Mouse (Mus musculus) left cerebral cortex, adult 11 months (tissue): Measurements from ENCODE around the gene Klhl9.
"Not testable (repeated sequence)": the region's sequence is repeated elsewhere in the genome, so short reads cannot be mapped to it uniquely, and the experiment has no call there.

Source experiments
- DNase-seq: peaks from one replicate; pipeline ENCODE4 v3.0.0; 2022; ENCODE audit warnings: low spot score

Klhl9 gene

DNA sequence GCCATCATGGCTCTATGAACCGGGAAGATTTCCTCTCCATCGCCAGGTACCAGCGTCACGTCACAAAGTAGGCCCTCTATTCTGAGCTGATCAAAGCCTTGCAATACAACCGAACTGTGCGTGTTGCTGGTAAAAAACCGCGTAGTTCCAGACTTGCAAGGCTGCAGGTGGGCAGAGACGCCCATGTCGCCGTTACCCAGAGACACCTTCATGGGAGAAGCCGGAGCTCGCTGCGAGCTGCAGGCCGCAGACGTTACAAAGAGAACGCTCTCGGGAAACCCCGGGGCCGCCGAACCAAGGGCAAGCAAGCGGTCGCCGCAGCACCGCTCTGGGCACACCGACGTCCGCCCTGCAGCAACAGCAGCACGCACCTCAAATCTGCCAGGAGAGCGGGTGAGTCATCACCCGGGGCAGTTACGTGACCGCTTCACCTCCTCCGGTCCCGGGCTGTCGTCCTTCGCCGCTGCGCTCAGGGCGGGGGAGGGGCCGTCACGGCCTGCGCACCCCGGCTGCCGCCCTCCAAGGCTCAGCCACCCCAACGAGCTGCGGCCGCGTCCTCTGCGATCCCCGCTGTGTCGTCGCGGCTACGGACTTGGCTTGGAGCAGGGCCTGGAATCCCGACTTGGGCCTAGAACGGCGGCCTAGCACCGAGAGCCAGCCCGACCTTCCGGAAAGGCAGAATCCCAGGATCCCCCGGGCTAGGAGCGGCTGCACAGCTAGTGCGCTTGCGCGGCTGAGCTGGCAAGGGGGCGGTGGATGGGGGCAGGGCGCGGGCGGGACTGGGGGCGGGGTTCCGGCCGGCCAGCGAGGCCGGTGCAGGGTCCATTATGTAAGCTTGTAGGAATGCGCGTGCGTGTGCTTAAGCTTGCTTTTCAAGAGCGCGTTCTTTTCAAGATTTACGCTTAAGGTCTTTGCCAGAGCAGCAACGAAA, at the start of gene Klhl9, which contains the start of gene Gm26566:
Gene Klhl9, minus strand, starts transcription at position 675 of the 931 bp plus-strand sequence.
Gene Gm26566, plus strand, starts transcription at position 15 of the 931 bp plus-strand sequence.
- peak; percentile 76 for DNase-seq

- not testable (repeated sequence) for DNase-seq
Observed at GRCm38 (mm10) chr4:88763384-88764018, 41.2 kb upstream of the Klhl9 start.

GRCm38 (mm10) chr4:88762341-88762740, 40.1 kb upstream of the Klhl9 start:
- DNase-seq: not testable (repeated sequence)

GRCm38 (mm10) chr4:88761776-88762175, 39.5 kb upstream of the Klhl9 start:
- peak; percentile 67 for DNase-seq

GRCm38 (mm10) chr4:88760431-88760830, 38.2 kb upstream of the Klhl9 start:
- not testable (repeated sequence) for DNase-seq

GRCm38 (mm10) chr4:88759610-88760268, 37.5 kb upstream of the Klhl9 start, which contains the start of gene Gm13283:
TSS of gene Gm13283 (plus strand) at chr4:88760119.
- DNase-seq: not testable (repeated sequence)

DNA sequence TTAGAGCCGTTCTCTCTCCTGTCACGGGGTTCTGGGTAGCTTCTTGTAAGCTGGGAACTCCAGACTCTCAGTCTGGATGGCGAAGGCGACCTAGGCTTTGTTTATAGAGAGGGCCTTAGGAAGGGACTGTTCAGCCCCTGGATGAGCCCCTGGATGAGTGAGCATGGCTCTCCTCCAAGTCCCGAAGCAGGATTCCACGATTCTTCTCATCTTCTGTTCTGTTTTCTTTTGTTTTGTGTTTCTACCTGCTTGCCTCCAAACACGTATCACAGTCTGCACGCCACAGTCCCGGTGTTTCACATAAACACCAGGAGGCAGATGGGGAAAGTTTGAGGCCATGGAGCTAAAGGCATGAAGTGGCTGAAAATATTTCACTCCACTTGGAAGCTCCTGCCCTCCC, 36.5 kb upstream of the Klhl9 start:
- DNase-seq: not testable (repeated sequence)

GRCm38 (mm10) chr4:88757628-88758031, 35.4 kb upstream of the Klhl9 start:
- DNase-seq: peak; percentile 89

GRCm38 (mm10) chr4:88756581-88757513, 34.6 kb upstream of the Klhl9 start:
- not testable (repeated sequence) for DNase-seq

DNA sequence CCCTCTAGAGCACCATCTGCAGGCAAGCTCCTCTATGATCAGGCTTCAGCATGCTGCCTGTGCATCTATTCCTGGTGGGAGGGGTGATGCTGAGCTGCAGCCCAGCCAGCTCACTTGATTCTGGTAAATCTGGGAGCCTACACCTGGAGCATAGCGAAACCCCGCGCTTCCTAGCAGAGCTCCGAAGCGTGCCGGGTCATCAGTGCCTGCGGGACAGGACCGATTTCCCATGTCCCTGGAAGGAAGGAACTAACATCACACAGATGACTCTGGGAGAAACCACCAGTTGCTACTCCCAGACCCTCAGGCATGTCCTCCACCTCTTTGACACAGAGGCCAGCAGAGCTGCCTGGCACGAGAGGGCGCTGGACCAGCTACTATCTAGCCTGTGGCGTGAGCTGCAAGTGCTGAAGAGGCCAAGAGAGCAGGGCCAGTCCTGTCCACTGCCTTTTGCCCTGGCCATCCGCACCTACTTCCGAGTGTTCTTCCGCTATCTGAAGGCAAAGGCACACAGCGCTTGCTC, 32.6 kb upstream of the Klhl9 start, which contains the start of gene Gm13271:
Gene Gm13271, plus strand, starts transcription at position 51 of the 523 bp plus-strand sequence.
- DNase-seq: peak; percentile 61

DNA sequence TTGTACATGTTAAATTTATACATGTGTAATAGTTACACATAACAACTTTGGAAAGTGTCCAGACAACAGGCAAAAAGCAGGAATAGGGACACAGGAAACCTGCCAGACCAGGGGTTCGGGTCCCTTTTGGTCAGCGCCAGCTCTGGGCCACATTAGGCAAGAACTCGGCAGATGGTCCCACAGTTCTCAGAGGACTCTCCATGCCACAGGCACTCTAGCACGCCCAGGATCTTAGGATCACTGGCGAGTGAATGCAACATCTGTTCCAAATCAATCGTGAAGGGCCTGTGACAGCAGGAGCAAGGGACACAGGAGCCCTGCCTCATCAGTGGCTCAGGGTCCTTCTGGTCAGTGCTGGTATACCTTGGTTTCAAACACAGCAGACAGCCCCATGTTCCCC, 27.7 kb upstream of the Klhl9 start:
- DNase-seq: no peak

- no peak for DNase-seq
Observed at GRCm38 (mm10) chr4:88744207-88744606, 21.9 kb upstream of the Klhl9 start.

- DNase-seq: no peak
Observed at GRCm38 (mm10) chr4:88742771-88743371, 20.6 kb upstream of the Klhl9 start.

DNA sequence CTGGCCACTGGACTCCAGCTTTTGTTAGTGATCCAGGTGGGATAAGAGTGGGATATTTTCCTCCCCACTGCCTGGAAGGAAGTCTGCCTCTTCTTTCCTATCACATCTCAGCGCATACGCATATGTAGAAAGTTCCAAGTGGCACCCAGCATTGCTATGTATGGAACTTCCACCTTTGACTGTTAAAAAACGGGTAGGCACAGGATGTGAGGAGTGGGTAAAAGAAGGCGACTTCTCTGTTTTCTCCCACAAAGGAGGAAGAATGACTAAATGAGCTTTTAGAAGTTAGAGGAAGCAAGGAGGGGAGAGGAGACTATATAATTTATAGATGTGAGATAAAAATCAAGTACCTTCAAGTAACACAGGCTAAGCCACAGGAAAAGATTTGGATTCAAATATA, 19.2 kb upstream of the Klhl9 start:
- DNase-seq: no peak

DNA sequence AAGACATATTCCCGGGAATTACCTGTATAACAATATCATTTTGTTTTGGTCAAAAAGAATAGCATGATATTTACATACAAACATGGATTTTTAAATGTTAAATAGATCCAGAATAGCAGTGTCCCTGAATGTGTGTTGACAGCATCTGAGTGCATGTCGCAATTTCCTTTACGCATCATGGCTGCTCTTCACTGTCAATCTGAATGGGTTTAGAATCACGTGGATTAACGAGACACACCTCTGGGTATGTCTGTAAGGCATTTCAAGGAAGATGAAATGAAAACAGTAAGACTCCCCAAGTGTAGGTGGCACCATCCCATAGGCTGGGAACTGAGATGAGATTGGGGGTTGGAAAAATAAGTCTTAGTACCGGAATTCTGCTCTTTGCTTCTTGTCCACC, 16.8 kb upstream of the Klhl9 start:
- DNase-seq: no peak

GRCm38 (mm10) chr4:88738480-88738879, 16.2 kb upstream of the Klhl9 start:
- DNase-seq: no peak

- no peak for DNase-seq
Observed at GRCm38 (mm10) chr4:88727324-88727723, 5.1 kb upstream of the Klhl9 start.

DNA sequence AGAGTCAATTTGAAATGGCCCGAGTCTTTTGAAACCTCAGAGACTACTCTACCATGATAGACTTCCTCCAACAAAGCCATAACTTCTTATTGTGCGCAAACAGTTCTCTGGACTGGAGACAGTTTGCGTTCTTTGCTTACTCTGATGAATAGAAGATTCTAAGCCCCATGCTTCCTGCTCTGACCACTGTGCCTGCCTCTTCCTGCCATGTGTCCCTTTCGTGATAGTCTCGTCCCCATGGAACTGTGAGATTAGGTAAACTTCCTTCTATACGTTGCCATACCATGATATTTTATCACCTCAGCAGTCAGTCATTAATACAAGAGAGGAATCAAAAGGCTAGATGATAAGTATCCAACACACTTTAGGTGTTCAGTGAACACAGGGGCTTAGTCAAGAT, 4.5 kb upstream of the Klhl9 start:
- DNase-seq: no peak

GRCm38 (mm10) chr4:88723497-88724090, 1.3 kb upstream of the Klhl9 start:
- no peak for DNase-seq

- no peak for DNase-seq
Observed at GRCm38 (mm10) chr4:88718715-88719114, 3.5 kb downstream of the Klhl9 start.
